Mouse (Mus musculus) kidney, postnatal 25 days (tissue): ENCODE measurements at regions not wholly inside any gene's neighbourhood (a gene's known extent, or its start where the extent isn't known, plus 50 kb on each side); places are given as distances from the start of the nearest gene placed in this dataset.

Experiments used
- DNase-seq, 2 experiments: peaks; one replicate each; pipeline ENCODE4 v3.0.0; 2021; ENCODE audit warnings: mixed read lengths in 2 of 2

DNA sequence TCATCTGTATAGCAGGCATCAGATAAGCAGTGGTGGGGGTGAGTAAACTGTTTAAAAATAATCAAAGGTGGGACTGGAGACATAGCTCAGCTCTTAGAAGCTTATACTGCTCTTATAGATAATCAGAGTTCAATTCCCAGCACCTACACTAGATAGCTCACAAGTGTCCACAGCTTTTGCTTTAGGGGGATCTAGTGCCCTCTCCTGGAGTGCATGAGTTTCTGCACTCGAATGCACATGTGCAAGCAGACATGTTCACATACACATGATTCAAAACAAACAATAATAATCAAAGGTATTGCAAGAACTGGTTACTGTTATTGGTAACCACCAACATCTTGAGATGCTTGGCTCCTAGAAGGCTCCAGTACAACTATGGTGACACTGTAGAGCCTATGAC is 343.3 kb downstream of the Gpam start:
- DNase-seq = no peak

DNA sequence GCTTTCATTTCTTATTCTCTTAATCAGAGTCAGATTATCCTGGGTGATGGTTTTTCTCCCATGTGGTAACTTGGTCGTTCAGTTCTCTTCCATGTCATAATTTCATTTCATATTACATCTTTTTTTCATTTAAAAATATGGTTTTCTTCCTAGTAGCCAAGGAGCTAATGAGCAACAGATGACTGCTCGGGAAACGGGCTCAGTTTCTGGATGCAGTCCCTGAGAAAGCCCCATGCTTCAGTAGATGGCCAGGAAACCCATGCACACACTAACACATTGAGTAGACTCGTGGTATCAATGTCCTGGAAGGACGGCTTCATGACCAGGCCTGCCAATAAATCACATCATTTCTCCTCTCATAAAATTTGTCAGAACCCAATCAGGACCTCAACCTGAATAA is 369.3 kb downstream of the Gpam start:
- no peak for DNase-seq

DNA sequence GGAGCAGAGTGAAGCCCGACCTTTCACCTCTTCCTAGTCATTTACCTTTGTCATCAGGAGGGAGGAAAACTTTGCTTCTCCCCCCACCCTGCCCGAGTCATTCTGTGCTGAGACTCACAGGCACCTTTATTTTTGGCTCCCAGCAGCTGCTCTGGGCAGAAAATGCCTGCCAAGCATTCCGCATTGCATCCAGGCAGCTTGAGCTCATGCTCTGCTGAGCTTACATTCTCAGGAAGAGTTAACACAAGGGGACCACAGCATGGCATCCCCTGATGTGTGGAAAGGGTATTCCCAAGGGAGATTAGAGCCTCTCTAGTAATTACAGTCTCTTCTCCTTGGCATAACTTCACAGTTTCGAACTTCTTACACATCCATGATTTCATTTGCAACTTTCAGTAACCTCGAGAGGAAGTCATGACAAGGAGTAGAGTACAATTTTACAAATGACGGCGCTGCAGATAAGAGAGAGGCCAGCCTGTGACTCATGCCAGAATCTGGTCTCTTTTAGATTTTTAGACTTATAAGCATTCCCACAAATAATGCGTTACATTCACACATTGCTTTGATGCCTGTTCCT is 370.3 kb downstream of the Gpam start:
- DNase-seq = no peak

DNA sequence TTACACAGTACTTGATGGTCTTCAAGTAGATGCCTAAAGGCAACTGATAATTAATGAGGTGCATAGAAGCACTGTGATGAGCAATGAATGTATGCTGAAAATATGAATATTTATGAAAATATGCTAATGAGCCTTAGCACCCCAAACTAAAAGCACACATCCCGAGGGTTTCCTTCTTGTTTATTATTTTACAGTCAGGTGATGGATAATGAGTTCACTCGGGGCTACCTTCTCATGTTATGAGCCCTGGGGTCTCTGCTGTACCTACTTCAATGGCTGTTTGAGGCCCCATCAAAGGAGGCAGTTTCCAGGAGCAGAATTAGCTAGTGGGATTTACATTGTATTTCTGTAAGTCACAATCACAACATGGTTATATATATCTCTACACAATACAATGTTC is 371.6 kb downstream of the Gpam start:
- no peak for DNase-seq

DNA sequence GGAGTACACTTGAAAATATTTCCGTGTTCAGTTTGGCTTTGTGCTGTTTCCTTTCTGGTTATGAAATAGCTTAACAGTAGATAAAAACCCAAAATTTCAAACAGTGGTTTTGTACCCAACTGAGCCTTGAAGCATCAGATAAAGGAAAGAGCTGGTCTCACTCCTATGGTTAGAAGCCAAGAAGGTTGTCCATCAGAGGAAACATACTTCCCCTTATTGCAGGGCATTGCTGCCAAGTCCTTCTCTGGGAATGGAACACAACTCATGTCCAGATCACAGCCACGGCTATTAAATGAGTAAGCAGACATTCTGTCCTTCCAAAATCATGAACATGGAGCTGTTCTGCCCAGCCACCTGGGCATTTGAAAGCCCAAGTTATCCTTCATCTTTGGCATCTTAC is 393.1 kb downstream of the Gpam start:
- no peak for DNase-seq

DNA sequence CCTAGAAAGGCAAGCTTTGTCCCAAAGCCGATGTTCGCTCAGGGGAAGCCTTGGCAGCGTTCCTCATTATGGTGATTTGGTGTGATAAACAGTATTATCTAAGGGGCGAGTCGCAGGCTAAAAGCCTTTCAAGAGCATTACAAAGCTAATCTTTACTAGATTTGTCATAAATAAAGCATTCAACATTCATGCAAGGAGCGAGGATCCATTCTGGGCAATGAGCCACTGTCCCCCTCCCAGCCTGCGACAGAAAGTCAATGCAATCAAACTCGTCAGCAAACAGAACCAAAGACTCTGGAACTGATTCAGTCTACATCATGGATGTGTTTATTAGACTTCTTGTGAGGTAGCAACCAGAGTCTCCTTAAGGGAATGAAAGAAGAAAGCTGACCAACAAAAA is 395.3 kb downstream of the Gpam start:
- DNase-seq = no peak

DNA sequence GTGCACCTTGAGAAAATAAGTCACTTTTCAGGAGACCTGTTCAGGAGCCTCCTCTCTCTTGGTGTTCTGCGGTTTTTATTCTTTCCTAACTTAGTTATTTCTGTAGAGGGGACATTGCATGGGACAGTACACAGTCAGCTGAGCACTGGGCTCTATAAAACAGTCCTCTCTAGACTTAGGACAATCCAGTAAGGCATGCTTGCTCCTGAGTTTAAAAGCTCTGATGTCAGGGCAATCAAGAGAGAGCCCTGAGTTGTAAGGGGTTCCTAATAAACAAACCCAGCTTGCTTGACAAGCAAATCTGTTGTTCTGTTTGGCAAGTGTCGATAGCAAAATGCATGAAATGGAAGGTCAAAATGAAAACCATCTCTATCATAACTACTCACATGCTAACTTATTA is 395.7 kb downstream of the Gpam start:
- no peak for DNase-seq

DNA sequence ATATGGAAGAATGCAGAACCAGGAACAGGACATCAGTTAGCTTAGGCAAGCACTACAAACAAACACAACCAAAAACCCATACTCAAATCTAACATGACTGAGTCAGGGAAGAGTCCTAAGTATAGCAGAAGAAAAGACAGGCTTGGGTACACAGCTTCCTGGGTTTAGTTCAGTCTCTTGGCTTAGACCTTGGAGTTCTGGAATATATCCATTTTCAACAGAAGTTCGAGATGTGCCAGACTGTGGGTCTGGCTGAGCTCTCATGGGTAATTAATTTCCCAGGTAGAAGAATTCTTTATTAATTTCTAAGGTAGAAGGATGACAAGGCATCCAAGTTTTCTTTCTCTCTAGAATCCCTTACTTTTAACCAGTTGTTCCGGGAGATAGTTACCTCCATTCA is 396.2 kb downstream of the Gpam start:
- DNase-seq = no peak

DNA sequence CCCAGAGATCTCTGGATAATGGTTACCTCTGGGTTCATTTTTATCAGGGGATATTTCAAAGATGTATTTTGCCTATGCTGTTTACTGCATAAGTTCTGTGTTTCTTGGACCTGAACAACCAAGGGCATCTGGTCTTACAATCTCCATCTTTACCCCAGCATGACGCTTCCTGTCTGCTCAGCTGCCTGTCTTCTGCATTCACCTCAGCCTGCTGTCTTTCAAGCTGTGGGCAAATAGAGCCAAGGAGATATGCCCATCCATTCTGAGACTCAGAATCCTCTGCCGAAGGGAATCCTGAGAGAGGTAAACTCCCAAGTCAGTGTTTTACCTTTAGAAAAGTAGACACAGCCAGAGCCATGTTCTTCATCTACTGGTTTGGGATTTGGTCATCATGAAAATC is 396.7 kb downstream of the Gpam start:
- no peak for DNase-seq

DNA sequence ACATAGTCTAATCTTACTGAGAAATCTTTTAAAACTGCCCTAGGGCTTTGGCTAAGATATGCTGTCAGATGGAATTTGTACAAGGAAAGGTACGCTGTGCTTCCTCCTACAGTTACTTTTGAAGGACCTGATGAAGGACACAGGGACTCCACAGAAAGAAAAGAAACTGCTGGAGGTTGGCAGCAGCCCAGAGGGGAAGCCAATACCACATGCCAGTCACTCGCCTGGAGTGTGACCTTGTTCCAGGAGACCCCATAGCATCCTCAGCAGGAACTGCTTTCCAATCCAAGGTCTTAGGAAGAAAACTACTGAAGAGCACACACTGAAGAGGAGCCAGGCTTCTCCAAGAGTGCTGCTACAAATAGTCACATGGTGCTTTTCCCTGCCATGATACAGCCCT is 404.9 kb downstream of the Gpam start:
- peak; percentile 16 to 35 for DNase-seq

DNA sequence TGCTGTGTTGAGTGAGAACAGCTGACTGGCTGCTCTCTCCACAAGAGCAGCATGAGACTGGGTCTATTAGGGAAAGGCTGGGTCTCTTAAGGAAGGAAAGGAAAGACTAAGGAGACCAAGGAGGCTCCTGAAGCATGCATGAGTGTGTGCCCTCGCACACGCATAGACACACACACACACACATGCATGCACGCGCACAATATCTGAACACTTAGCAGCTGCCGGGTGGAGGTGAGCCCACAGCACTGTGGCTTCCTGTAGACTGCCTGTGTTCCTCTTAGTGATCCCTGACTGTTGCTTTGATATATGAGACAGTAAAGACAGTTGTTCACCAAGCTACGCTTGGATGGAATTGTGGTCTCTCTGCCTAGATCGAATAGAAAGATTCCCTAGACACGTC is 429.6 kb downstream of the Gpam start:
- DNase-seq = no peak

DNA sequence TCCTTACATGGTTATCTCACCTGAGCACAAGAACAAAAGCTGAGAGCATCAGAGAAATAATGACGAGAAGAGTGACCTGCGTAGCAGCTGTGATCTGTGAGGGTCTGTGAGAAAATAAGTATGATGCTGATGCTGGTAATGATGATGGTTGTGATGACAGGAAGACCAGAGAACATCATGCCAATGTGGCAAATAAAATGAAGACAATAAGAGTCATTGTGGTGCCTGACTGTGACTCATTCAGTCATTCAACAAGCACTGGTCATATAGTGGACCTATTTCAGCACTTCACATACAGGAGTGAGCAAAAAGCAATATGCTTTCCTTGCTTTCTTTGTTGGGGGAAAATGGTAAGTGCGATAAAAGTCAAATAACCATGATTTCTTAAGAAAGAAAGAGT is 433.3 kb downstream of the Gpam start:
- DNase-seq = no peak

DNA sequence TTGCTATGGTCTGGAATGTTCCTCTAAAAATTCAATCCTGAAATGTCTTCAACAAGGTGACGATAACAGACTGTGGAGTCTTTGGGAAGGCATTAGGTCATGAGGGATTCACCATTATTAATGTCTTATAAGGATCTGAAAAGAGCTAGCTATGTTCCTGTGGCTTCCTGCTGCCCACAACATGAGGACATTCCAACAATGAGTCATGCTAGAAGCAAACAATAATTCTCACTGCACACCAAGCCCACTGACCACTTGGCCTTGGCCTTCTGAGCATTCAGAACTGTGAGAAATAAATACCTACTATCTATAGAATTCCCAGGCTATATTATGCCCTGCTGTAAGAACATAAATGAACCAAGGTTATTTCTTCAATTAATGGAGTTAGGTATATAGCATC is 433.9 kb downstream of the Gpam start:
- no peak for DNase-seq

DNA sequence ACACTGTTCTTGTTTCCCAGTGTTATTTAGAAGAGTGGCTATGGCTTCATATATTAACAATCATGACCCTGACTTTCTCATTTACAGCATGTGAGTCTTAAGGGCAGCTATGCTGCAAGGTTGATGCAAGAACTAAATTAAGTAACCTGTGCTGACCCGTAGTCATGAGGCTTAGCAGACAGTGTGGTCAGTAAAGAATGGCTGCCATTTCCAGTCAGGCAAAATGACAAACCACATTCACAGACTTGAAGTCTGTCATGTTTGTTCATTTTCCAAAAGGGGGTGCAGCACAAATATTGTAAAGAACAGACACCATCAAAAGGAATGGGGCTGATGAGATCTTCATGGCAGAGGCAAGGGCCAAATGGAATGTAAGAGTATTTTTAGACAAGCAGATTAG is 435.2 kb downstream of the Gpam start:
- DNase-seq = no peak

DNA sequence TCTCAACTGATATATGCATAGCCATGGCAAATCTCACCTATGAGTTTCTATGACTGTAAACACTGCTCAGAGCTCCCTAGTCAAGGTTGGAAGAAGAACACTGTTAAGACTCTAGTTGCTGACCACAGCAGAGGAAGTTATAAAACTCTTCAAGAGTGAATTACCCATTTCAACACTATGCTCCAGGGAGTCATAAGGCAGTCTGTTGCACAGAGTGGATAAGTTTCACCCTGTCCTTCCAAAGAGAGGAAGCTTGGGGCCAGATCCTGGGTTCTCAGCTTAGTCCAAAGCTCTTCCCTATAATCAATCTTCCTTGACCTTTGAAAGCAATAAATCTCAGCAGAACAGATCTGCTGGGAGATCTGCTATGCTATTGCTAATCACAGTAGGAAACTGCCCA is 438.4 kb downstream of the Gpam start:
- DNase-seq = no peak

DNA sequence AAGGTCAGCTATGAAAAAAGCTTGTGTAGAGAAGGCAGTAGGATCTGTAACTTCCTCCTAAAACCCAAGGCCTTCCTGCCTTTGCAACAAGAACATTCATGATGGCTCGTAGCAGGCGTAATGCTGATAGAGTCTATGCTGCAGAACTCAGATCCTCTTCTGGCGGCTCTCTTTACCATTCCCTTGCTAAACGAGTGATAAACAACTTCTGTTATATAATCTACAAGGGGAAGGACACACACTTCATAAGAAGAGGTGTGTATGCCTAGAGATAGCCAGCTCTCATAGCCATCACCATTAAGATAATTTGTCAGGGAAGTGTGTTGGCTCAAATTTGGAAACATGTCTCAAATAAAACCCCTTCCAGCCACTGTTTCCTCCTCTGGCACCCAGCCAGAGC is 441.9 kb downstream of the Gpam start:
- DNase-seq = no peak
